In genomic region chr13:98637145-98637544, GRCm38 (mm10) we compare ENCODE assay signal across 20 mouse cellular contexts. TPM values are rescaled to one million over a fixed set of nuclear protein-coding genes. Genes with fewer than 3 reads are reported as not detected.
DNase-seq lines count a peak whose midpoint lies in the region; ATAC-seq and TF ChIP-seq lines count a peak whose summit lies in the region.
"Had no signal": no experiment of that assay in that cellular context is flagged by ENCODE, and none has a peak within 500 bp of the region (broad histone marks: within the 10 kb centered on the region; RNA-seq: fewer than 3 reads in every experiment).

TSS of gene Tmem174 (minus strand) at chr13:98637410.

- H3K4me3 ChIP-seq in heart, embryonic 14.5 days (ENCODE audit: control insufficient read depth in 1 of 2, insufficient read depth in 1 of 2, low read depth in 1 of 2, low read length in 2 of 2): peak within 1 kb of the TSS; percentile 18 to 23
- H3K4me3 ChIP-seq in embryonic facial prominence, embryonic 12.5 days: no peak within 1 kb of the TSS
- H3K4me3 ChIP-seq in kidney, adult 2 months (ENCODE audit: insufficient read depth, low read depth, low read length): peak within 1 kb of the TSS; percentile 68
- H3K4me3 ChIP-seq: forebrain, embryonic 10.5 days had no signal

- DNase-seq in heart, postnatal 14 days: no peak
- DNase-seq in kidney, adult 2 months: peak; percentile 89
- peak; percentile 73 to 83 for DNase-seq in kidney, postnatal 36 days
- DNase-seq in cerebellum, postnatal 14 days: no peak
- DNase-seq in left cerebral cortex, postnatal 4 days: no peak
- DNase-seq: adrenal gland, postnatal 10 days; B cell, adult 2 months; cerebellum, adult 9-11 months; retina, postnatal 1 day had no signal

- no peaks in the 10 kb centered on the region for H3K27me3 ChIP-seq in heart, embryonic 14.5 days (ENCODE audit: control insufficient read depth, insufficient read depth, low read length)
- H3K27me3 ChIP-seq in embryonic facial prominence, embryonic 12.5 days: no peaks in the 10 kb centered on the region
- no peaks in the 10 kb centered on the region for H3K27me3 ChIP-seq in kidney, adult 2 months (replicated peaks; ENCODE audit: control insufficient read depth, insufficient read depth, low read length)

- ATAC-seq in heart, embryonic 14.5 days (ENCODE audit: insufficient number of reproducible peaks, insufficient read depth, low FRiP score, low read depth): no peak
- ATAC-seq in embryonic facial prominence, embryonic 12.5 days (ENCODE audit: insufficient number of reproducible peaks, insufficient read depth, low FRiP score, low TSS enrichment): no peak

- H3K4me1 ChIP-seq in heart, embryonic 14.5 days (ENCODE audit: control insufficient read depth in 2 of 2, insufficient read depth in 2 of 2, low read length in 2 of 2): peaks cover 0 to 8% of the 10 kb centered on the region in 2 experiments; a peak in 2 of 4 replicates
- no peaks in the 10 kb centered on the region for H3K4me1 ChIP-seq in embryonic facial prominence, embryonic 12.5 days
- H3K4me1 ChIP-seq in kidney, adult 2 months (ENCODE audit: control insufficient read depth, insufficient read depth, low read length): peaks cover 16% of the 10 kb centered on the region

- TF ChIP-seq CTCF in kidney, adult 2 months (conservative IDR thresholded peaks at IDR 0.05; ENCODE audit: insufficient read depth, insufficient read length, low read depth, low read length): no peak

- TF ChIP-seq POLR2A in kidney, adult 2 months (IDR thresholded peaks at IDR 0.05; ENCODE audit: low read depth, low read length): peak; percentile 74

- H3K36me3 ChIP-seq in heart, embryonic 14.5 days (ENCODE audit: control insufficient read depth, insufficient read depth, low read length): no peaks in the 10 kb centered on the region
- no peaks in the 10 kb centered on the region for H3K36me3 ChIP-seq in embryonic facial prominence, embryonic 12.5 days
- H3K36me3 ChIP-seq in kidney, adult 2 months (ENCODE audit: control insufficient read depth, insufficient read depth, low read length): no peaks in the 10 kb centered on the region; the same call in 1 of the 2 replicates
- H3K36me3 ChIP-seq: forebrain, embryonic 10.5 days; G1E had no signal

- H3K27ac ChIP-seq in heart, embryonic 14.5 days (replicated peaks in 1 of 2; ENCODE audit: control insufficient read depth in 1 of 2, insufficient read depth in 1 of 2, low read depth in 2 of 2, low read length in 2 of 2): no peak within 1 kb of the TSS
- no peak within 1 kb of the TSS for H3K27ac ChIP-seq in embryonic facial prominence, embryonic 12.5 days
- peak within 1 kb of the TSS; percentile 99 for H3K27ac ChIP-seq in kidney, adult 2 months (ENCODE audit: insufficient read depth, low read depth, low read length)
- H3K27ac ChIP-seq: forebrain, embryonic 10.5 days; macrophage had no signal

- 72% methylated on average over 12 of the region's 12 CpGs for whole genome bisulfite sequencing in heart, embryonic 14.5 days
- WGBS in embryonic facial prominence, embryonic 12.5 days: 89% methylated on average over 12 of the region's 12 CpGs
- 60% methylated on average over 12 of the region's 12 CpGs for WGBS in kidney, adult 2 months

- H3K9ac ChIP-seq in heart, embryonic 14.5 days (ENCODE audit: low read length): no peak within 1 kb of the TSS
- no peak within 1 kb of the TSS for H3K9ac ChIP-seq in embryonic facial prominence, embryonic 12.5 days

- intact Hi-C loops in heart, postnatal 14 days (cut with DNase I): no loop called here
- intact Hi-C loops in left cerebral cortex, postnatal 4 days (cut with DNase I): no loop called here

- peaks cover 9% of the 10 kb centered on the region; the same call in 1 of the 2 replicates for H3K9me3 ChIP-seq in heart, embryonic 14.5 days (ENCODE audit: control insufficient read depth, low read length)
- H3K9me3 ChIP-seq in embryonic facial prominence, embryonic 12.5 days: no peaks in the 10 kb centered on the region
- H3K9me3 ChIP-seq: forebrain, embryonic 10.5 days had no signal

- H3K4me2 ChIP-seq in heart, embryonic 14.5 days (ENCODE audit: low read length): peak within 1 kb of the TSS; percentile 52
- H3K4me2 ChIP-seq in embryonic facial prominence, embryonic 12.5 days (replicated peaks): 0 out of 2 replicates have a peak within 1 kb of the TSS, but pooled peaks have one; percentile 3

RNA-seq across cellular contexts. Expression of gene Tmem174, which starts in this region (rescaled TPM):
- not detected in 2 replicates for polyA plus RNA-seq in heart, embryonic 14.5 days (2014; fragmentation: Nextera tagmentation; extraction: Ambion mirVana)
- not detected for total RNA-seq in heart, postnatal 14 days (2021)
- not detected in 2 replicates for polyA plus RNA-seq in embryonic facial prominence, embryonic 12.5 days (2016; fragmentation: Nextera tagmentation; extraction: Ambion mirVana)
- polyA plus RNA-seq in kidney, adult 2 months (2012; rRNA removed): 424 and 448 TPM in 2 replicates
- not detected for total RNA-seq in left cerebral cortex, postnatal 4 days (2021)
- total RNA-seq: adrenal gland, postnatal 10 days; granulocyte monocyte progenitor cell, adult 5-6 weeks; layer of hippocampus, postnatal 14 days; left cerebral cortex, postnatal 36 days; midbrain, postnatal 0 days had no signal
- polyA plus RNA-seq: forebrain, embryonic 10.5 days; G1E; liver, embryonic 16.5 days; macrophage; midbrain, postnatal 0 days; neural tube, embryonic 14.5 days had no signal

Comparison
In these comparisons a context has a peak if more than half of its experiments do, and no peak if none do; other contexts are left out.
1. RNA of gene Tmem174 (polyA plus RNA-seq): 424 to 448 TPM in kidney, adult 2 months; not detected in heart, embryonic 14.5 days and not detected in embryonic facial prominence, embryonic 12.5 days; every median in the first group is over 100 times any median in the second.
2. DNase-seq: peak in kidney, adult 2 months (single experiment) and kidney, postnatal 36 days (2 of 2); none in heart, postnatal 14 days (0 of 2), cerebellum, postnatal 14 days (0 of 2) and left cerebral cortex, postnatal 4 days (single experiment).